Mouse (Mus musculus) olfactory bulb, adult 2 months (tissue): ENCODE results near the gene Mrpl50. TPM values are rescaled to one million over a fixed set of nuclear protein-coding genes. Genes with fewer than 3 reads are reported as not detected.
"Not testable (repeated sequence)": the region's sequence is repeated elsewhere in the genome, so short reads cannot be mapped to it uniquely, and the experiment has no call there.

ENCODE experiments used
- H3K27ac ChIP-seq: fragments of 200-500 bp; 2 replicates; pipeline ENCODE4 v1.5.1; 2012; ENCODE audit warnings: low read depth, low read length; ENCODE audit not compliant: insufficient read depth
- H3K4me1 ChIP-seq: fragments of 200-500 bp; 2 replicates; pipeline ENCODE4 v1.6.1; 2012; ENCODE audit warnings: low read length; ENCODE audit not compliant: control insufficient read depth, insufficient read depth
- H3K4me3 ChIP-seq: fragments of 200-500 bp; 2 replicates; pipeline ENCODE4 v1.5.1; 2012; ENCODE audit warnings: mild to moderate bottlenecking, low read depth, low read length, moderate library complexity; ENCODE audit not compliant: insufficient read depth
- CTCF ChIP-seq: fragments of 200-500 bp; IDR thresholded peaks from 2 replicates; pipeline ENCODE4 v1.5.1; 2012; ENCODE audit warnings: low read depth, mild to moderate bottlenecking, low read length, moderate library complexity; ENCODE audit not compliant: insufficient read depth
- POLR2A ChIP-seq: fragments of 200-500 bp; IDR thresholded peaks from 2 replicates; pipeline ENCODE4 v1.6.1; 2012; ENCODE audit warnings: mild to moderate bottlenecking, low read depth, low read length, moderate library complexity; ENCODE audit not compliant: insufficient read depth
- WGBS: fragments of 180-500 bp; shearing (Covaris S2); methylation state at CpG from one replicate; pipeline ENCODE4 v1.1.7; 2018; 5-methylcytosine and 5-hydroxymethylcytosine counted together
- polyA plus RNA-seq: library from polyadenylated mRNA; stranded (reverse); fragments of >200 nt; gene quantifications from 2 replicates; pipeline ENCODE4 v1.2.4, GENCODE M21; 2012; ENCODE audit warnings: low replicate concordance; ENCODE audit not compliant: missing spikeins, insufficient read depth, insufficient read length

The Mrpl50 gene
- polyA plus RNA-seq, 1 experiment: not detected

GRCm38 (mm10) chr4:49514441-49514840 is 6.5 kb downstream of the Mrpl50 start:
- Histone ChIP-seq H3K4me3 (no peak overlapping the region), H3K4me1 (peaks cover 4% of the 10 kb centered on the region; the same call in 1 of the 2 replicates), H3K27ac (no peak overlapping the region)
- WGBS: 98% methylated on average over 6 of the region's 6 CpGs
- TF ChIP-seq POLR2A (no peak), CTCF (no peak)

GRCm38 (mm10) chr4:49512636-49513035 is 8.3 kb downstream of the Mrpl50 start:
- WGBS: 92% methylated on average over 4 of the region's 4 CpGs
- H3K4me3 ChIP-seq: no peak overlapping the region
- H3K4me1 ChIP-seq: no peaks in the 10 kb centered on the region
- TF ChIP-seq POLR2A: no peak
- TF ChIP-seq CTCF: no peak
- H3K27ac ChIP-seq: no peak overlapping the region

GRCm38 (mm10) chr4:49510236-49510835 is 10.6 kb downstream of the Mrpl50 start:
- H3K4me3 ChIP-seq, H3K4me1 ChIP-seq, H3K27ac ChIP-seq: not testable (repeated sequence)
- 97% methylated on average over 1 of the region's 1 CpGs for WGBS

GRCm38 (mm10) chr4:49509183-49509582 is 11.7 kb downstream of the Mrpl50 start:
- TF ChIP-seq POLR2A (no peak), CTCF (no peak)
- no peaks in the 10 kb centered on the region for H3K4me1 ChIP-seq
- no peak overlapping the region for H3K27ac ChIP-seq
- WGBS: 99% methylated on average over 2 of the region's 2 CpGs
- no peak overlapping the region for H3K4me3 ChIP-seq

GRCm38 (mm10) chr4:49506386-49506785 is 14.5 kb downstream of the Mrpl50 start, which contains the start of gene Baat:
TSS of gene Baat (minus strand) at chr4:49506557.
- H3K27ac ChIP-seq: no peak within 1 kb of the TSS
- WGBS: 89% methylated on average over 3 of the region's 3 CpGs
- no peaks in the 10 kb centered on the region for H3K4me1 ChIP-seq
- no peak for TF ChIP-seq POLR2A
- no peak for TF ChIP-seq CTCF
- H3K4me3 ChIP-seq: no peak within 1 kb of the TSS

- H3K4me1 ChIP-seq: no peaks in the 10 kb centered on the region
- no peak overlapping the region for H3K27ac ChIP-seq
- H3K4me3 ChIP-seq: no peak overlapping the region
- WGBS: 94% methylated on average over 1 of the region's 1 CpGs
- TF ChIP-seq CTCF (no peak), POLR2A (no peak)
Measured at GRCm38 (mm10) chr4:49503563-49503962, 17.3 kb downstream of the Mrpl50 start.

- not testable (repeated sequence) for H3K4me1 ChIP-seq, H3K27ac ChIP-seq, H3K4me3 ChIP-seq
- WGBS: 80% methylated on average over 3 of the region's 3 CpGs
Measured at GRCm38 (mm10) chr4:49485934-49486650, 34.8 kb downstream of the Mrpl50 start.

GRCm38 (mm10) chr4:49485442-49485841 is 35.5 kb downstream of the Mrpl50 start:
- Histone ChIP-seq H3K4me3 (no peak overlapping the region), H3K4me1 (no peaks in the 10 kb centered on the region), H3K27ac (no peak overlapping the region)
- TF ChIP-seq POLR2A: no peak
- no peak for TF ChIP-seq CTCF

GRCm38 (mm10) chr4:49480896-49481295 is 40.0 kb downstream of the Mrpl50 start:
- no peak overlapping the region for H3K4me3 ChIP-seq

More at GRCm38 (mm10) chr4:49480896-49481295, 40.0 kb downstream of the Mrpl50 start:
- TF ChIP-seq CTCF (no peak), POLR2A (no peak)
- H3K4me1 ChIP-seq: peaks cover 3% of the 10 kb centered on the region
- WGBS: 84% methylated on average over 3 of the region's 3 CpGs
- H3K27ac ChIP-seq: no peak overlapping the region
